Mouse (Mus musculus) bone marrow, adult 2 months (tissue): Measurements from ENCODE around the gene Atp5j. TPM values are rescaled to one million over a fixed set of nuclear protein-coding genes. Genes with fewer than 3 reads are reported as not detected.

ENCODE experiments used
- H3K27ac ChIP-seq: fragments of 200-500 bp; 2 replicates; pipeline ENCODE4 v1.5.1; 2012; ENCODE audit warnings: low read depth, mild to moderate bottlenecking, control low read depth, inconsistent platforms, low read length; ENCODE audit not compliant: control insufficient read depth, poor library complexity, insufficient read depth
- H3K4me1 ChIP-seq: fragments of 200-500 bp; 2 replicates; pipeline ENCODE4 v1.6.1; 2011; ENCODE audit warnings: low read length; ENCODE audit not compliant: control insufficient read depth, insufficient read depth
- H3K4me3 ChIP-seq: fragments of 200-500 bp; replicated peaks from 2 replicates; pipeline ENCODE3; 2011; ENCODE audit warnings: mild to moderate bottlenecking, low read depth, low read length, control low read depth; ENCODE audit not compliant: control insufficient read depth
- CTCF ChIP-seq: fragments of 200-500 bp; IDR thresholded peaks from 2 replicates; pipeline ENCODE4 v1.5.1; 2011; ENCODE audit warnings: low read length, control low read depth; ENCODE audit not compliant: control insufficient read depth, insufficient read depth
- POLR2A ChIP-seq: fragments of 200-500 bp; IDR thresholded peaks from 2 replicates; pipeline ENCODE4 v1.6.1; 2011; ENCODE audit warnings: low read depth, mild to moderate bottlenecking, control low read depth, low read length, borderline replicate concordance; ENCODE audit not compliant: control insufficient read depth
- WGBS: fragments of 180-500 bp; shearing (Covaris S2); methylation state at CpG from one replicate; pipeline ENCODE4 v1.1.7; 2018; 5-methylcytosine and 5-hydroxymethylcytosine counted together
- polyA plus RNA-seq: library from polyadenylated mRNA; stranded (reverse); fragments of >200 nt; gene quantifications from 2 replicates; pipeline ENCODE4 v1.2.4, GENCODE M21; 2011; ENCODE audit warnings: low replicate concordance; ENCODE audit not compliant: missing spikeins, insufficient read depth, insufficient read length

Gene Atp5j
- polyA plus RNA-seq, 1 experiment = 114 TPM

GRCm38 (mm10) chr16:84831696-84832095, 3.7 kb downstream of the Atp5j start:
- WGBS = 82% methylated on average over 5 of the region's 5 CpGs

GRCm38 (mm10) chr16:84825009-84825408, 10.4 kb downstream of the Atp5j start:
- no peak overlapping the region for H3K4me3 ChIP-seq
- 60% methylated on average over 6 of the region's 6 CpGs for WGBS
- H3K27ac ChIP-seq = no peak overlapping the region
- no peaks in the 10 kb centered on the region for H3K4me1 ChIP-seq
- TF ChIP-seq POLR2A (no peak), CTCF (no peak)

More at GRCm38 (mm10) chr16:84831696-84832095, 3.7 kb downstream of the Atp5j start:
- H3K27ac ChIP-seq = no peak overlapping the region
- peaks cover 2% of the 10 kb centered on the region; the same call in 1 of the 2 replicates for H3K4me1 ChIP-seq
- no peak overlapping the region for H3K4me3 ChIP-seq
- TF ChIP-seq POLR2A (no peak), CTCF (no peak)

- Histone ChIP-seq H3K4me3 (no peak overlapping the region), H3K4me1 (no peaks in the 10 kb centered on the region; the same call in 1 of the 2 replicates), H3K27ac (no peak overlapping the region)
- TF ChIP-seq CTCF (no peak), POLR2A (no peak)
- WGBS = 27% methylated on average over 7 of the region's 7 CpGs
Observed at GRCm38 (mm10) chr16:84817423-84817822, 18.0 kb downstream of the Atp5j start.

GRCm38 (mm10) chr16:84814511-84814910, 20.9 kb downstream of the Atp5j start:
- Histone ChIP-seq H3K4me3 (peak overlapping the region; percentile 55), H3K4me1 (no peaks in the 10 kb centered on the region; the same call in 1 of the 2 replicates)

GRCm38 (mm10) chr16:84813852-84814251, 21.6 kb downstream of the Atp5j start:
- TF ChIP-seq CTCF (no peak), POLR2A (no peak)
- H3K4me1 ChIP-seq = no peaks in the 10 kb centered on the region; the same call in 1 of the 2 replicates
- no peak overlapping the region for H3K27ac ChIP-seq
- 45% methylated on average over 8 of the region's 8 CpGs for WGBS
- H3K4me3 ChIP-seq = no peak overlapping the region

More at GRCm38 (mm10) chr16:84814511-84814910, 20.9 kb downstream of the Atp5j start:
- no peak overlapping the region for H3K27ac ChIP-seq
- no peak for TF ChIP-seq CTCF
- no peak for TF ChIP-seq POLR2A
- 6% methylated on average over 8 of the region's 8 CpGs for WGBS

GRCm38 (mm10) chr16:84810254-84810653, 25.2 kb downstream of the Atp5j start:
- H3K4me1 ChIP-seq = no peaks in the 10 kb centered on the region; the same call in 1 of the 2 replicates
- H3K27ac ChIP-seq = no peak overlapping the region
- H3K4me3 ChIP-seq = no peak overlapping the region
- TF ChIP-seq POLR2A (no peak), CTCF (no peak)
- WGBS = 91% methylated on average over 1 of the region's 1 CpGs

GRCm38 (mm10) chr16:84807874-84808273, 27.6 kb downstream of the Atp5j start:
- no peak overlapping the region for H3K27ac ChIP-seq
- H3K4me1 ChIP-seq = no peaks in the 10 kb centered on the region
- TF ChIP-seq POLR2A = no peak
- no peak for TF ChIP-seq CTCF
- no peak overlapping the region for H3K4me3 ChIP-seq
- WGBS = 88% methylated on average over 7 of the region's 7 CpGs

GRCm38 (mm10) chr16:84806175-84806574, 29.2 kb downstream of the Atp5j start:
- no peak overlapping the region for H3K4me3 ChIP-seq
- TF ChIP-seq POLR2A (no peak), CTCF (no peak)
- no peaks in the 10 kb centered on the region for H3K4me1 ChIP-seq
- 89% methylated on average over 3 of the region's 3 CpGs for WGBS
- no peak overlapping the region for H3K27ac ChIP-seq

GRCm38 (mm10) chr16:84804866-84805265, 30.6 kb downstream of the Atp5j start:
- TF ChIP-seq CTCF = no peak
- TF ChIP-seq POLR2A = no peak
- no peak overlapping the region for H3K27ac ChIP-seq
- 30% methylated on average over 5 of the region's 5 CpGs for WGBS
- no peaks in the 10 kb centered on the region for H3K4me1 ChIP-seq
- H3K4me3 ChIP-seq = no peak overlapping the region
